Mouse (Mus musculus): Measurements from ENCODE around the gene Fos.

Gene Fos

DNA sequence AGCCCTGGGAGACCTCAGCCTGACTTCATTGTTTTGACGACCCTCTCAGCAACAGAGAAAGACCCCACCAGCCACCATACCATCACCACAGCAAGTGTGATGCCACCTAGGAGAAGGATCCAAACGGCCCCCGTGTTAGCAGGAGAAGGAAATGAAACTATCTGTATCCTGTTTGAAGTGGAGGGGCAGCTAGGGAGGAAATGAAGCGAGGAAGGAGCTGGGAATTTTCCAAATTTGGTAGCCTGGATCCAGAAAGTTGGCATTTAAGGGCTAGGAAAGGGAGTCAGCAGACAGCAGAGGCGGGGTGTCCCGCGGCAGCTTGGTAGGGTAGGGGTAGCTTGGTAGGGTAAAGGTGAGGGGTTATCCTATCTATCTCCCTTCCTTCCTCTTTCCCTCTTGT, 10.9 kb upstream of the Fos start:
- no peak for DNase-seq

GRCm38 (mm10) chr12:85464431-85464830, 9.3 kb upstream of the Fos start:
- DNase-seq, result no peak

DNA sequence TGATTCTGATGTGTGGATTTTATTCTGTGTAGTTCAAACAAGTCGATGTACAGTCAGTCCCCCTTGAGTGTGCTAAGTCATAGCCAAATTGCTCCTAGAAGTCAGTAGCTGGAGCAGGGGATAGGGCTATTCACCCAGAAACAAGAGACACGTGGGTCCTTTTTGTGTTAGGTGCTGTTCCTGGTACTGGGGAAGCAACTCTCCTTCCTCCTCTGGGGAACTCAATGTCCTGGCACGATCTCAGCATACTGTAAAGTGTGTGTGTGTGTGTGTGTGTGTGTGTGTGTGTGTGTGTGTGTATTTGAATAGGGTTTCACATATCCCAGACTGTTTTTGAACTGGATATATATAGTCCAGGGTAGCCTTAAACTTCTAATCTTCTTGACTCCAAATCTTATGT, 8.8 kb upstream of the Fos start:
- no peak for DNase-seq

- DNase-seq, result no peak
Measured at GRCm38 (mm10) chr12:85467854-85468253, 5.8 kb upstream of the Fos start.

- DNase-seq, result no peak
Measured at GRCm38 (mm10) chr12:85468666-85469065, 5.0 kb upstream of the Fos start.

- peak; percentile 67 for DNase-seq
Measured at GRCm38 (mm10) chr12:85471920-85472655, 1.6 kb upstream of the Fos start.

DNA sequence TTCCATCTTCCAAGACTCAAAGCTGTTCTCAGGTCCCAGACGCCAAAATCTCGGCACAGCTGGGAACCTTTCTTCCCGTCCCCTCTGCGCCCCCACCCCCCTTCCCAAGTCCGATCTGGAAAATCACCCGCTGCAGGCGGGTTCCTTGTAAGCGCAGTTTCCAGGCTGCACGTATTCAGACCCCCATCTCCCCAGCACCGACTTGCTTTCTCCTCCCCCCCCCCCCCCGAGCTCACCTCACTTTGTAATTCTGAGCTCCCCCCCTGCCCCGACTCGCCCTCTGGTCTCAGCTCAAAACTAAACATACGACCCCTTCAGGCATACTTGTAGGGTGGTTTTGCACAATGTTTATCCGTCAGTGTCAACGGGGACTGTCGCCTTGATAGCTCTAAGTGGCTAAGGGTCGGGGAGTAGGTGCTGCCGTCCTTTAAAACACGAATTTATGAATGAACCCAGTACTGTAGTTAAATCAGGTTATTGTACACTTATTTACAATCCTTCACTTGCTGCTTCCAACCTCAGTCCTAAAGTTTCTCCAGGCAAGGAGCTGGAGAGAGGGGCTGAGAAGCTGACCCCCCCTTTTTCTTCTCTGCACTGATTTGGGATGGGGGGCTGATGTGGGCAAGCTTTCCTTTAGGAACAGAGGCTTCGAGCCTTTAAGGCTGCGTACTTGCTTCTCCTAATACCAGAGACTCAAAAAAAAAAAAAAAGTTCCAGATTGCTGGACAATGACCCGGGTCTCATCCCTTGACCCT, 857 bp upstream of the Fos start:
- no peak for DNase-seq

DNA sequence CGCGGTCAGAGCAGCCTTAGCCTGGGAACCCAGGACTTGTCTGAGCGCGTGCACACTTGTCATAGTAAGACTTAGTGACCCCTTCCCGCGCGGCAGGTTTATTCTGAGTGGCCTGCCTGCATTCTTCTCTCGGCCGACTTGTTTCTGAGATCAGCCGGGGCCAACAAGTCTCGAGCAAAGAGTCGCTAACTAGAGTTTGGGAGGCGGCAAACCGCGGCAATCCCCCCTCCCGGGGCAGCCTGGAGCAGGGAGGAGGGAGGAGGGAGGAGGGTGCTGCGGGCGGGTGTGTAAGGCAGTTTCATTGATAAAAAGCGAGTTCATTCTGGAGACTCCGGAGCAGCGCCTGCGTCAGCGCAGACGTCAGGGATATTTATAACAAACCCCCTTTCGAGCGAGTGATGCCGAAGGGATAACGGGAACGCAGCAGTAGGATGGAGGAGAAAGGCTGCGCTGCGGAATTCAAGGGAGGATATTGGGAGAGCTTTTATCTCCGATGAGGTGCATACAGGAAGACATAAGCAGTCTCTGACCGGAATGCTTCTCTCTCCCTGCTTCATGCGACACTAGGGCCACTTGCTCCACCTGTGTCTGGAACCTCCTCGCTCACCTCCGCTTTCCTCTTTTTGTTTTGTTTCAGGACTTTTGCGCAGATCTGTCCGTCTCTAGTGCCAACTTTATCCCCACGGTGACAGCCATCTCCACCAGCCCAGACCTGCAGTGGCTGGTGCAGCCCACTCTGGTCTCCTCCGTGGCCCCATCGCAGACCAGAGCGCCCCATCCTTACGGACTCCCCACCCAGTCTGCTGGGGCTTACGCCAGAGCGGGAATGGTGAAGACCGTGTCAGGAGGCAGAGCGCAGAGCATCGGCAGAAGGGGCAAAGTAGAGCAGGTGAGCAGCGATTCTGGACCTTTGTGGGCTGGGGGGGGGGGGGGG, 875 bp downstream of the Fos start:
- peak; percentile 70 for DNase-seq

DNA sequence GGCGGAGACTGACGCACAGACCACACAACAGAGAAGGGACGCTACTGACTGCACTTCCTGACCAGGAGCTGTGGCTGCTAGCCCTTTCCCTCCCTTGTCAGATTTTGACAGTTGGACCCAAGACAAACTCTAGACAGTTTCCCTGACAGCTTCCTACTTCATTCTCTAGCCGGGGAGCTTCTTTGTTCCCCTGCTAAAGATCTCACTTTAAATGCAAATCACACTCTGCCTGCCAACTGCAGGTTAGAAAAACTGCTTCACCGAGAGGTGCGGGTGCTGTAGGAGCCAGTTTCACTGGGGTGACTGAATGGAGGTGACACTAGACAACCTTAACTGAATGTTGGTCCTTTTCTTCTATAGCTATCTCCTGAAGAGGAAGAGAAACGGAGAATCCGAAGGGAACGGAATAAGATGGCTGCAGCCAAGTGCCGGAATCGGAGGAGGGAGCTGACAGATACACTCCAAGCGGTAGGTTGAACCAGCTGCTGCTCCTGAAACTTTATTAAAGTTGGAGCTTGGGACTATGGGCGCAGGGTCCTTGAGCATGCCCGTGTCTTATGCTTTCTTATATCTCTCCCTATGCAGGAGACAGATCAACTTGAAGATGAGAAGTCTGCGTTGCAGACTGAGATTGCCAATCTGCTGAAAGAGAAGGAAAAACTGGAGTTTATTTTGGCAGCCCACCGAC, 1.7 kb downstream of the Fos start:
- DNase-seq, result no peak

DNA sequence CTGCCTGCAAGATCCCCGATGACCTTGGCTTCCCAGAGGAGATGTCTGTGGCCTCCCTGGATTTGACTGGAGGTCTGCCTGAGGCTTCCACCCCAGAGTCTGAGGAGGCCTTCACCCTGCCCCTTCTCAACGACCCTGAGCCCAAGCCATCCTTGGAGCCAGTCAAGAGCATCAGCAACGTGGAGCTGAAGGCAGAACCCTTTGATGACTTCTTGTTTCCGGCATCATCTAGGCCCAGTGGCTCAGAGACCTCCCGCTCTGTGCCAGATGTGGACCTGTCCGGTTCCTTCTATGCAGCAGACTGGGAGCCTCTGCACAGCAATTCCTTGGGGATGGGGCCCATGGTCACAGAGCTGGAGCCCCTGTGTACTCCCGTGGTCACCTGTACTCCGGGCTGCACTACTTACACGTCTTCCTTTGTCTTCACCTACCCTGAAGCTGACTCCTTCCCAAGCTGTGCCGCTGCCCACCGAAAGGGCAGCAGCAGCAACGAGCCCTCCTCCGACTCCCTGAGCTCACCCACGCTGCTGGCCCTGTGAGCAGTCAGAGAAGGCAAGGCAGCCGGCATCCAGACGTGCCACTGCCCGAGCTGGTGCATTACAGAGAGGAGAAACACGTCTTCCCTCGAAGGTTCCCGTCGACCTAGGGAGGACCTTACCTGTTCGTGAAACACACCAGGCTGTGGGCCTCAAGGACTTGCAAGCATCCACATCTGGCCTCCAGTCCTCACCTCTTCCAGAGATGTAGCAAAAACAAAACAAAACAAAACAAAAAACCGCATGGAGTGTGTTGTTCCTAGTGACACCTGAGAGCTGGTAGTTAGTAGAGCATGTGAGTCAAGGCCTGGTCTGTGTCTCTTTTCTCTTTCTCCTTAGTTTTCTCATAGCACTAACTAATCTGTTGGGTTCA, 2.5 kb downstream of the Fos start:
- no peak for DNase-seq

- DNase-seq, result no peak
Measured at GRCm38 (mm10) chr12:85477219-85477618, 3.5 kb downstream of the Fos start.

DNA sequence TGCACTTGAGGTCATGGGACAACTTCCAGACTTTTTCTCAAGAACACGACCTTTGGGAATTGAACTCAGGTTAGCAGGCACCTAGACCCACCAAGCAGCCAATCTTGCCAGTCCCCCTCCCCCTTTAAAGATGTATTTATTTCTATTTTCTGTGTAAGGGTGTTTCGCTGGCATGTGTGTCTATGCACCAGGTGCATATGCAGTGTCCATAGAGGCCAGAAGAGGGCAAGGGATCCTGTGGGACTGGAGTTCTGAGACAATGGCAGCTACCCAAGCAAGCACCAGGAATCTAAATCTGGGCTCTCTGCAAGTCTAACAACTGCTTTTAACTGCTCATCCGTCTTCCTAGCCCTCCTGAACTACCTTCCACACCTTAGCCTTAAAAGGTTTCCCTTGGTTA, 4.1 kb downstream of the Fos start:
- no peak for DNase-seq

DNA sequence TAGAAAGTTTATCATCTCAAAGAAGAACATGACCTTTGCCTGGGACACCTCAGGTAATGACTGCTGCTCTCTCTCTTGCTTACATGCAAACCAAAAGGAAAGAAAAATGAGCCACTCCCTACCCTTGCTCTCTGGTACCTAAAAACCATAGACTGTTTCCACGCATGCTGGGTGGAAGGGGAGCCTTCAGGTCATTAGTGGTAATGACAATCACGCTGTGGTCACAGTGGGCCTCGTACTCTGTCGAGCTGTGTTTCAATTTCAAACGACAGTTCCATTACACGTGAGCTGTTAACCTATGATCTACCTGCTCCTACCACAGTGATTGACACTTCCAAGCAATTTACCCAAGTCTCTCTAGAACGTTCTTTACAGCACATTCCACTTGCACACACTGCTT, 5.0 kb downstream of the Fos start:
- no peak for DNase-seq

DNA sequence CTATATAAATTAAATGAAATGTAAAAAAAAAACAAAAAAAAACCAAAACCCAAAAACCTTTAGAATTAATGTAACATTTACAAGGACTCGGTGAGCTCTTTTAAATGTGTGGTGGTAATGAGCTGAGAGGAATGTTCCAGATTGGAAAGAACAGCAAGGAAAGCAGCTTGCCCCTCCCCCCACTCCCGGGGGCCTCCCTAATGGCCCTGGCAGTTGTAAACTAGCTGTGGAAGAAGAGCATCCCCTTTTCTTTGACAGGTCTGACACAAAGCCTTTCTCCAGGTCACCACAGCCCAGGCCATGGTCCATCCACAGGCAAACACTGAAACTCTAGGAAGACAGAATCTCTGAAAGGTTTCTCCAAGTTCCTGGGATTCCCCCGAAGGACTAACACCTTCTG, 5.5 kb downstream of the Fos start:
- DNase-seq, result no peak

GRCm38 (mm10) chr12:85483155-85483554, 9.5 kb downstream of the Fos start:
- DNase-seq, result no peak

DNA sequence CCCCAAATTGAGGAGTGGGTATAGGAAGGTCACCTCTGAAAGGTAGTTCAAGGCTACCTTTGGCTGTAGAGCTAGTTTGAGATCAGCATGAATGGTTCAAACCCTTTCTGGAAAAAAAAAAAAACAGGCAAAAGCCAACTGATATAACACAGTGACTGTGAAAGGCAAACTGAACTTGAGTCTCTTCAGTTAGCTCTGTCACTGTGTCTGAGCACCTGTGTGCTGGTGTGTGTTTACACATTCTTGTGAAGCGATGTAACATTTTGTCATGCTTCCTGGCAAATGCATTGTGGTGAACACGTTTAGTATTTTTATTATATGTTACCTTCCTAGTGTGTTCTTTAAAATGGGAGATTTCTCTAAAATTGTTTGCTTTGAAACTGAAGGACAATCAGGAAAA, 11.0 kb downstream of the Fos start:
- no peak for DNase-seq

GRCm38 (mm10) chr12:85485890-85486765, 12.4 kb downstream of the Fos start:
- DNase-seq, result peak; percentile 93

DNA sequence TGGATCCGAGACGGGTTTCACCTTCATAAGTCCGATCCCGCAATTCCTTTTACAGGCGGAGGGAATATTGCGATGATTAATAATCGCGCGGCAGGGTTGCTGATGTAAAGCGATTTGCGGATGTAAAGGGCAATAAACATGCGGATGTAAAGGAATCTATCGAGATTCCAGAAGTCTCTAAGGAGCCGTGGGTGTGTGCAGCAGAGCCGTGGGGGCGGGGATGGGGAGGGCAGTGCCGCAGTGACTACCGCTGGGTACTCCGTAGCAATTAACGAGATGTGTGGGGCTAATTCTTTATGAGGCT, 13.0 kb downstream of the Fos start:
- DNase-seq, result no peak

- DNase-seq, result peak; percentile 73
Measured at GRCm38 (mm10) chr12:85487545-85488141, 14.0 kb downstream of the Fos start.

DNA sequence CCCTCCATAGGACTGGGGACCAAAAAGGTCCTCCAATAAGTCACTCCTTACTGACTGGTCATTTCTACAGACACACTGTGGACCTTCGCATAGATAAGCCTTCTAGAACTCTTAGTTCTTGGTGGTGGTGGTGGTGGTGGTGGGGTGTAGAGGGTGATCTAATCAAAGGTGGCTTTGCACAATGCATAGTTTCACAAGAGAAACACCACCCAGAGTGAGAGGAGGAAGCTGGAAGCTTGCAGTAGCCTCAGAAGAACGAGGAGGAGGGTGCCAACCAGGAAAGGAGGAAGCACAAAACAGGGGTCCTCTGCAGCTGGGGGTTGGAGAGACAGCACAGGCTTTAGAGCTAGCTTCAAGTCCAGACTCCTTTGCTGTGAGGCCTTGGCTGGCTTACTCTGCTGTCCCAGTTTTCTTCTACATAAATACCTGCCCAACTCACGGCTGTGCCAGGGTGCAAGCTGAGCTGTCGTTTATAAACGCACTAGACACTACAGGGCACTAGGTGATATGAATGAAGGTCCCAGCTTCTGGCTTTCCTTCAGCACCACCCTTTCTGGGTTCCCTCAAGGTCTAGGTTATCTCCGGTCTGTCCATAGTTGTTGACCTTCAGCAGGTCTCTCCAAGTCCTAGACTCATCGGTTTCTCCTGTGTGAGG, 15.7 kb downstream of the Fos start:
- no peak for DNase-seq

Measured in cerebellum, adult 8-10 months (tissue).